Mouse (Mus musculus) lung, postnatal 10 days (tissue): ENCODE measurements around the gene Neto2.

Source experiments
- DNase-seq: peaks from one replicate; pipeline ENCODE4 v3.0.0; 2021

Gene Neto2

GRCm38 (mm10) chr8:85601741-85602140, 99.0 kb downstream of the Neto2 start:
- DNase-seq, result no peak

DNA sequence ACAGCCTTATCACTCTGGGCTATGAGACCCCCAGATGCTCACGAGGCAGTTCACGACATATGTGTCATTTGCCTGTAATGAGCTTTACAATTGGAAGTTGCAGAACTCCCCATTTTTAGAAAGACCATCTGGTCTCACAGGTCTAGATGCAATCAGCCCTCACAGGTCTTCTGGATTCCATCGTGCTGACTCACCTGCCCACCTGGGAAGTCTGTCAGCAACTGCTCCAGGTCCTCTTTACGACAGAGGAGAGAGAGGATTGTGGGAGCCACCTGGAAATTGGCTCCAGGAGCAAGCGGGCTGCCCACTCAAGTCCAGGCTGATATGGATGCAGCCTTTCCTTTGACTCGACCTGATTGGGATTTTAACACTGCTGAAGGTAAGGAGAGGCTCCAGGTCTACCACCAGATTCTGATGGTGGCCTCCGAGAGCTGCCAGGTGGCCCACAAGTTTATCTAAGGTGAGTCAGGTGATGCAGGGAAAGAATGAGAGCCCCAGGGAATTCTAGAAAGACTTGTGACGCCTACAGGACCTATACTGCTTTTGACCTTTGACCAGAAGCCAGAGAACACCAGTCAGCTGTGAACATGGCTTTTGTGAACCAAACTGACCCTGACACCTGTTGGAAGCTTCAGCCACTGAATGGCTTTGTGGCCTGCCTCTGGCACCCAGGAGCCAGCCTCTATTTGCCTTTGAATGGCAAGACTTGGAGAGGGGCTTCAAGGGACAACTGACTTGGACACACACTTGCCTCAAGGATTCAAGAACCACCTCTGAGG, 103.1 kb downstream of the Neto2 start:
- DNase-seq, result no peak

DNA sequence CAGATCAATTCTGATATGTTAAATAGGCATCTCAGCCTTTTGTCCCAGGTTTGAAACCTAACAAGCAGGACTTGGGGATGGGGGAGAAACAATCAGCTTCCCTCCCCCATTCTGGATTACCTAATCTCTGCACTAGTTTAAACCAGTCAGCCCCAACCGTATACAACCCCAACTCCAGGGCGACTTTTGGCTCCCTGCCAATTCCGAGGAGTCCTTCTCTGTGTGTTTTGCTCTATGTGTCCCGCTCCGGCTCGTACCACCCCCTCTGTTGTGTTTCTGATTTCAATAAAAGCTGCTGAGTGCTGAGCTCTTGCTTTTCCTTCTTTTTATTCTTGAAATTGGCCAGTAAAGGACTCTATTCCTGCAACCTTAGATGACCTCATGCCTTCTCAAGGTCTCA, 105.3 kb downstream of the Neto2 start:
- DNase-seq, result peak; percentile 33

- no peak for DNase-seq
Observed at GRCm38 (mm10) chr8:85594983-85595382, 105.7 kb downstream of the Neto2 start.

GRCm38 (mm10) chr8:85593324-85593723, 107.4 kb downstream of the Neto2 start:
- DNase-seq, result no peak

- DNase-seq, result no peak
Observed at GRCm38 (mm10) chr8:85591532-85591931, 109.2 kb downstream of the Neto2 start.

DNA sequence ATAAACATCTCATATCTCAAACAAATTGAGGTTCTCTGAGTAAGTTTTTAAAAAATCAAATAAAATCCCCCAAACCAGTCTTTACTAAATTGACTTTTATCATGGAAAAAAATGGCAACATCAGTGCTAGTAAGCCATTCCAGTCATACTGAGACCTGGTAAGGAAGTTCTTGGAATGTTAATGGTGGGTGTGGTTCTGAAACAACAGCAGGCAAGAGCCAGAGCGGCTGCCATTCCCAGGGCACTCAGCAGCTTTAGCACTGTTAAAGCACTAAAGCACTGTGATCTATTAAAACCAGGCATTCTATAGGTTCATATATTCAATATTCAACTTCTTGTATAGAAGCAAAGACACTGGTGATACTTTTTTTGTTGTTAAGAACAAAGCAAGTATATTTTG, 110.5 kb downstream of the Neto2 start:
- DNase-seq, result no peak

DNA sequence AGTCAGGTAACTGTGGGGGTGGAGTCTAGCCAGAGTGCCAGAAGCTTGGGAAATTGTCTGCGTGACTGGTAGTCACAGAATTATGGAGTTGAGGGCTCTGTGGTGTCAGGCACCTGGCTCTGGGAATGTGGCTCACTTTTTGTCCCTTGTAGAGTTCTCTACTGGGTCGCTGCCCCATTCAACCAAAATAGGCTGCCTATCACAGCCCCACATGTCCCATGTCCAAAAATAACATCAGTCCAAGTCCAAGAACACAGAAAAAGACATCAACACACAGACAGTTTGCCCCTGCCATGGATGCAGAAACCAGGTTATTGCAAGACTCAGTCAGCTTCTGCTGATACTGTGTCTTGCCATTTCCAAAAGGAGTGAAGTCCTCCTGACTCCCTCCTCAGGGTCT, 112.1 kb downstream of the Neto2 start:
- DNase-seq, result no peak
